Mouse (Mus musculus) ES-Bruce4 (cell line): ENCODE measurements around the gene Mpp4.

ENCODE experiments used
- CTCF ChIP-seq: IDR thresholded peaks from one replicate; pipeline ENCODE4 v1.8.1; 2011; ENCODE audit warnings: low read depth, low read length
- POLR2A ChIP-seq: IDR thresholded peaks from one replicate; pipeline ENCODE4 v1.8.1; 2011; ENCODE audit warnings: low read length; ENCODE audit not compliant: insufficient read depth

DNA sequence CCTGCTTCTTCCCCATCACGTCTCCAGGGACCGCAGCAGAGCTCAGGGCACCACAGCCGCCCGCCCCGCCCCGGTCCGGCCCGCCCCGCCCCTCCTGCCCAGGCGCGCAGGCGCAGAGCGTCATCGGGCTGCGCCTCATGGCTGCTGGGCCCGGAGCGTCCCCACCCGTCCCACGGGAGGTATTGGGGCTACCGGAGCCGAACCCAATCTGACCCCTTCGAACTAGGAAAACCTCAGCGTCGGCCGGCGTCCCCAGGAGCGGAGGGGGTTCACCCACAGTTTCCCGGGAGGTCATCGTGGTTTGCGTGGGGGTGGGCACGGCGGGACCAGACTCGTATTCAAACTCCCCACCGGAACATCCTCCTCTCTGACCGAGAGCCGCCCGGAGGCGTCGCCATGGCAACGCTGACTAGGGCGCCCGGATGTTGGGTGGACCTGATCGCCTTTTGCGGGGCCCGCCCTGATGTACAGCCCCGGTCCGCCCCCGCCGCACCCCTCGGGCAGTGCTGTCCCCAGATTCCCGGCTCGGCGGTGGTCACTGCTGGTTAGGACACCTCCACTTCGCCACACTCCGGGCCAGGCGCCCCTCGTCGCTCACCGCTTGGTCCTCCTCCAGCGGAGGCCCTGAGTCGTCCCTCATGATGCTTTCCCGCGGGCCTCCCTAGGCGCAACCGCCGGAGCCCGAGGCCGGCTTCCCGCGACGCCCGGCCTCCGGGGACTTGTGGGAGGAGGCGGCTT is 43.3 kb downstream of the Mpp4 start, which contains the start of gene Tmem237:
- TF ChIP-seq CTCF, result no peak
- TF ChIP-seq POLR2A, result no peak
